Mouse (Mus musculus) heart, embryonic 14.5 days (tissue): ENCODE data around the gene Tubg2. TPM values are rescaled to one million over a fixed set of nuclear protein-coding genes. Genes with fewer than 3 reads are reported as not detected.
A peak's percentile ranks its signal among the peaks of the same experiment; 100 is the strongest.

Experiments
- ATAC-seq: fragments of 200-750 bp; cut with Nextera tagmentation; 2 replicates; pipeline ENCODE4 v1.8.0; 2017; ENCODE audit warnings: low read depth, moderate TSS enrichment; ENCODE audit not compliant: insufficient number of reproducible peaks, insufficient read depth, low FRiP score
- H3K27ac ChIP-seq, 2 experiments: fragments of 200-500 bp in 1 of 2; fragments of 300-500 bp in 1 of 2; sonication (generic) in 1 of 2; replicated peaks in 1 of 2; 2 replicates each; pipeline ENCODE4 v1.5.1; 2012 to 2014; ENCODE audit warnings: low read depth in 2 of 2, low read length in 2 of 2, control low read depth in 1 of 2, mild to moderate bottlenecking in 1 of 2, mixed read lengths in 1 of 2; ENCODE audit not compliant: control insufficient read depth in 1 of 2, insufficient read depth in 1 of 2
- H3K27me3 ChIP-seq: fragments of 300-500 bp; sonication (generic); 2 replicates; pipeline ENCODE4 v1.6.1; 2014; ENCODE audit warnings: mild to moderate bottlenecking, low read length, control low read depth; ENCODE audit not compliant: control insufficient read depth, insufficient read depth
- H3K36me3 ChIP-seq: fragments of 300-500 bp; sonication (generic); 2 replicates; pipeline ENCODE4 v1.6.1; 2014; ENCODE audit warnings: mild to moderate bottlenecking, control low read depth, low read length, mixed read lengths; ENCODE audit not compliant: control insufficient read depth, insufficient read depth
- H3K4me1 ChIP-seq, 2 experiments: fragments of 200-500 bp in 1 of 2; fragments of 300-500 bp in 1 of 2; sonication (generic) in 1 of 2; 2 replicates each; pipeline ENCODE4 v1.6.1; 2012 to 2014; ENCODE audit warnings: low read length in 2 of 2, control low read depth in 1 of 2, mixed read lengths in 1 of 2; ENCODE audit not compliant: control insufficient read depth in 2 of 2, insufficient read depth in 2 of 2
- H3K4me2 ChIP-seq: fragments of 300-500 bp; sonication (generic); 2 replicates; pipeline ENCODE4 v1.6.1; 2014; ENCODE audit warnings: mild to moderate bottlenecking, low read length
- H3K4me3 ChIP-seq, 2 experiments: fragments of 200-500 bp in 1 of 2; fragments of 300-500 bp in 1 of 2; sonication (generic) in 1 of 2; 2 replicates each; pipeline ENCODE4 v1.5.1; 2012 to 2014; ENCODE audit warnings: low read length in 2 of 2, mild to moderate bottlenecking in 2 of 2, control low read depth in 1 of 2, low read depth in 1 of 2, moderate library complexity in 1 of 2; ENCODE audit not compliant: control insufficient read depth in 1 of 2, insufficient read depth in 1 of 2
- H3K9ac ChIP-seq: fragments of 300-500 bp; sonication (generic); 2 replicates; pipeline ENCODE4 v1.6.1; 2014; ENCODE audit warnings: mild to moderate bottlenecking, low read length
- H3K9me3 ChIP-seq: fragments of 300-500 bp; sonication (generic); 2 replicates; pipeline ENCODE4 v1.6.1; 2016; ENCODE audit warnings: low read length, control low read depth; ENCODE audit not compliant: control insufficient read depth
- WGBS: fragments of 180-500 bp; shearing (Covaris S2); extraction: QIAGEN DNeasy Blood & Tissue Kit; methylation state at CpG from one replicate; pipeline ENCODE4 v1.1.7; 2014; 5-methylcytosine and 5-hydroxymethylcytosine counted together
- polyA plus RNA-seq: library from polyadenylated mRNA; unstranded; fragments of >200 nt; fragmentation: Nextera tagmentation; extraction: Ambion mirVana; gene quantifications from 2 replicates; pipeline ENCODE4 v1.2.1, GENCODE M21; 2014

The Tubg2 gene
- polyA plus RNA-seq, 1 experiment from 2014 or later, result 4.1 TPM

DNA sequence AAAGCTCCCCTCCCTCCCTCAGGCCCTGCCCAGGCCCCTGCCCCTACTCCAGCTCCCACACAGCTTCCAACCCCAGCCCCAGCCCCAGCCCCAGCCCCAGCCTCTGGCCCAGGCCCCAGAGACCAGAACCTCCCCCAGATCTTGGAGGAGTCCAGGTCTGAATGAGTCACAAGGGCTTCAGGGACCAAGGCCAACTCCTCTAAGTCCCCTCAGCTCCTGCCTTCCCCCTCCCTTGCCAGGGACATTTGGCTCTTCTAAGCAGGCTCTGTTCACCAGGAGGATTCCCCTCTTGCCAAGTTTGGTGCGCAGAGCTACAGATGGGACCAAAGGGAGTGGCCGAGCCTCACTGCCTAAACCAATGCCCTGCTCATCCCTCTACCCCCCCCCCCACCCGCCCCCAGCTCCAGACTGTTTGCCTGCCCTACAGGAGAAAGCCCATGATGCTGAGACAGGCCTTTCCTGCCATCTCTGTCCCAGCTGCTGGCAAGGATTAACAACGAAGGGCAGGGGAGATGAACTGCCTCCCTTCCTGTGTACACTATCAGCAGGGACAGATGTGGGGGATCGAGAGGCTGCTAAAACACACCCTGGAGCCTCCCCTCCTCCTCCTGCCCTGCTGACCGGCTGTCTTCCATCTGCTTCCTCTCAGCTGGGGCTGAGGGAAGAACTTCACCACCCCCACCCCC lies 33.9 kb downstream of the Tubg2 start:
- Histone ChIP-seq H3K4me1 (peaks cover 30 to 43% of the 10 kb centered on the region in 2 experiments), H3K36me3 (peaks cover 10% of the 10 kb centered on the region), H3K9ac (peak overlapping the region; percentile 2; the same call in 1 of the 2 replicates), H3K4me3 (no peak overlapping the region), H3K9me3 (no peaks in the 10 kb centered on the region), H3K4me2 (no peak overlapping the region), H3K27me3 (no peaks in the 10 kb centered on the region), H3K27ac (peak overlapping the region; percentile 45 to 66)
- ATAC-seq, result peak; percentile 65
- 13% methylated on average over 6 of the region's 6 CpGs for WGBS

DNA sequence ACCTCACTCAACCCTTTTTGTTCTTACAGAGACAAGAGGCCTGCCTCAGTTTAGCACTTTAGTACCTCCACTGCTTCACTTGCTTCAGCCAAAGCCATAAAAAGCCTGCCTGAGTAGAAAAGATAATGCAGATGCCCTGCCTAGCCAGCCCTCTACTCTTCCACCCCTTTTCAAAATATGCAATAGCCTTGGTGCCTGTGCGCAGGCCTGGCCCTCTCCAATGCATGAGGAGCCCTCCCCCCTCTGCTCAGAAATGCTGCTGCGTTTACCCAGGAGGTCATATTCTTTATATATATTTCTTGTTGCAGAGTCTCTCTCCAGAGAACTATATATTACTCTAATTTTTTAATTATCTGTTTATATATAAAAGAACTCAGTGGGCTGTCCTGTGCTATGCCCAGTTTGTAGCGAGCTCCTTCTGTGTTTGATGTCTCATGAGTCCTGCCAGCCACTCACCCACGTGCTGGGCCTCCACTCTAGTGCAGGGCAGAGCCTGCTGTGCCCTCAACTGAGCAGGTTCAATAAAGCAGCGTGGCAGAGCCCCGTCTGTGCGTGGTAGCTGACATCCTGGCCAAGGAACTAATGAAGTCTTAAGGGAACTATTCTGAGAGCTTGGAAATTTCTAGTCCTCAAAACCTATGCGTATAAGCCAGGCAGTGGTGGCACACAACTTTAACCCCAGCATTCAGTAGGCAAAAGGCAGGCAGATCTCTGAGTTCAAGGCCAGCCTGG lies 34.6 kb downstream of the Tubg2 start:
- Histone ChIP-seq H3K4me2 (no peak overlapping the region), H3K9me3 (no peaks in the 10 kb centered on the region), H3K4me3 (no peak overlapping the region), H3K4me1 (peaks cover 30 to 48% of the 10 kb centered on the region in 2 experiments), H3K27me3 (no peaks in the 10 kb centered on the region), H3K9ac (peak overlapping the region; percentile 2; the same call in 1 of the 2 replicates), H3K27ac (peak overlapping the region; percentile 45 to 66), H3K36me3 (peaks cover 14% of the 10 kb centered on the region)
- no peak for ATAC-seq
- 51% methylated on average over 8 of the region's 8 CpGs for WGBS

DNA sequence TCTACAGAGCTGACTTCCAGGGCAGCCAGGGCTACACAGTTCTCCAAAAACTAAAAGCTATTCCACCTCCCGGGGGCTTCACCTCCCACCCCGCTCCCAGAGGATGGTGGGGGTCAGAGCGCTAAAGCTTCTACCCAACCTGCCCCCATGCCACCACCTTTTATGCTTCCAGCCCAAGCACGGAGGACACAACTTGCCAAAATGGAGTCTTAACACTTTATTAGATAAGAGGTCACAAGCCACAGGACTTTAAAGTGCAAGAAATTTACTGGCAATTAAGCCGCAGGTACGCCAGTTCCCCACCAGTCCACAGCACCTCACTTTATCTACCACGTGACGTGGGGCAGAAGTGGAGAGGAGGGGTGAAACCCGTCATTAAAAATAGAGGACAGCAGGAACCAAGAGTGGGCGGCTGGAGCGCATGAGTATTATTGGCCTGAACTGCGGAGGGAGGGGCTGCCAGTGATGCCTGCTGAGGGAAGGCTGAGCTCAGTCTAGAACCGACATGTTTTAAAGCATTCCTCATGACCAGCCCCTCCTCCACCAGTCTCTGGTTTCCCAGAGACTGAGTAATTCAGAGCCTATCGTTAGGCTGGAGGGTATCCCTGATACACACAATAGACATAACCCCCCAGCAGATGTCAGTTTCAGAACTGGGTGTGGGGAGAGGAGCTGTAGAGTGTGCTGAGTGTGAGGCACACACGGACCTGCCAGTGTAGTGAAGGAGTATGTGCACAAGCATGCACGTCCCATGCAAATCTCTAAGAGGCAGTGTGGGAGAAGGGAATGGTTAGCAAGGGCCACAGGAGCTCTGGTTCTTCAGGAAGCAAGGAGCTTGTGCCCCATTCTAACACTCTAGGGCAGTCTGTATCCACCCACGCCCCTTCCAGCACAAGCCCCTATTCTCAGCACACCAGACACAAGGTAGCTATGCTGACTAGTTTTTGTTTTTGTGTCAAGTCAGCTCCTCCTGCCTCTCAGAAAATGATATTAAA lies 35.5 kb downstream of the Tubg2 start:
- Histone ChIP-seq H3K4me3 (no peak overlapping the region), H3K9ac (no peak overlapping the region), H3K4me2 (no peak overlapping the region), H3K27me3 (no peaks in the 10 kb centered on the region), H3K36me3 (peaks cover 19% of the 10 kb centered on the region), H3K9me3 (no peaks in the 10 kb centered on the region), H3K27ac (peak overlapping the region in 1 of 2 experiments; percentile 45; a peak in 1 of 4 replicates), H3K4me1 (peaks cover 30 to 48% of the 10 kb centered on the region in 2 experiments)
- no peak for ATAC-seq
- WGBS, result 38% methylated on average over 17 of the region's 17 CpGs

DNA sequence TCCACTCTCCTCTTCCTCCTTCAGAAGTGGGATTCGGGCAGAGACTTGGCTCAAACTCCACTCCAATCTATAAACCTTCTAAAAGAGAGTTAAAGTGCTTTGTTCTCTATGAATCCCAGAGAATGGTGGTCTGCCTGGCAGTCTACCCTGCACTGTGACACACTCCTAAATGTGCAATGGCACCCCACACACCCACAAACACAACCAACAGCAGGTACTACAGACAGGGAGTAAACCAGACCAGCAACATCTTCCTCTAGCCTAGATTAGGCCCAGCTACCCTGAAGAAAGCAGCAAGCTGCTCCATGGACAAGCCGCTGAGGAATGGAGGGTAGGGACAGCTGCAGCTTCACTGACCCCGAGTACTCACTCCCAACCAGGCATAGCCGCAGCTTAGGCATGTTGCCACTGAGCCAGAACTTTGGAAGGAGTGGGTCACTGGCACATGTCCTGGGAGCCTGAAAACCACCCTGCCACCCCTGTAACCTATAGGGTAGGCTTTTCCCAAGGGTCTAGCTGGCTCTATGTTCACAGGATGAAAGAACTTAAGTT lies 36.3 kb downstream of the Tubg2 start:
- H3K4me2 ChIP-seq, result no peak overlapping the region
- H3K4me3 ChIP-seq, result no peak overlapping the region
- WGBS, result 79% methylated on average over 4 of the region's 4 CpGs
- no peak for ATAC-seq
- H3K27ac ChIP-seq, result no peak overlapping the region
- no peaks in the 10 kb centered on the region for H3K27me3 ChIP-seq
- peaks cover 30 to 48% of the 10 kb centered on the region in 2 experiments for H3K4me1 ChIP-seq
- H3K36me3 ChIP-seq, result peaks cover 27% of the 10 kb centered on the region
- H3K9ac ChIP-seq, result no peak overlapping the region
- H3K9me3 ChIP-seq, result no peaks in the 10 kb centered on the region

DNA sequence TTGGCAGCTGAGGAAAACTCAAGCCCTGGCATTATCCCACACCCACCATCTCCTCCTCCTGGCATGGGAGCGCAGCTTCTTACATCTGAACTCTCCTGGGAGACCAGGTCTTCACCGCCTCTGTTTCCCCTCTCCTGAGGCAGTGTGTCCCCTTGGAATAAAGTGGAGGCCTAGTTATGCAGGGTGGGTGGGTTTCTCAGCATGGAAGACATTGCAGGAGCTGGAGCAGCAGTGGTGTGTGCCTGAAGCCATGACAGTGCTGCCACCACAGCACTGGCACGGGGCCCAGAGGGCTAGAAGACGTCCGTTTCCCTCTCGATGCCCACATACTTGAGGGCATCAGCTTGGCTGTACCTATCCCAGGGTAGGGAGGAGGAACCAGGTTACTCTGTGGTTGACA lies 36.9 kb downstream of the Tubg2 start:
- 87% methylated on average over 6 of the region's 6 CpGs for WGBS
- Histone ChIP-seq H3K9me3 (no peaks in the 10 kb centered on the region), H3K36me3 (peaks cover 33% of the 10 kb centered on the region), H3K4me3 (no peak overlapping the region), H3K4me2 (no peak overlapping the region), H3K9ac (no peak overlapping the region), H3K4me1 (peaks cover 30 to 48% of the 10 kb centered on the region in 2 experiments), H3K27me3 (no peaks in the 10 kb centered on the region), H3K27ac (no peak overlapping the region)
- no peak for ATAC-seq

DNA sequence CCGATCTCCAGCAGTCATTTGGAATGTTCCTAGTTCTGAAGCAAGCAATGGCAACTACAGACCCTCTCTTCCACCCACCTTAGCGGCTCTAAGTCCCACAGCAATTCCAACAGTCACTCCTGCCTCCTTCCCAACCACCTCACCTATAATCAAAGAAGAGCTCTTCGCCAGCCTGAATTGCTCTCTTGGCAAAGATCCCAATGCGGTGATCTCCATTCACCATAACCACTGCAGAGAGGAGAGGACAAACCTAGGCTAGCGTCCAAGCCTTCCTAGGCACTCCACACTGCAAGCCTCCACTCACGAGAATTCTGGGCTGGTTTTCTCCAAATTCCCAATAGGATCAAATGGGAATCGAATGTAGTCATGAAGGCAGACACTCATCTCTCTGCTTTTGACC lies 37.4 kb downstream of the Tubg2 start:
- Histone ChIP-seq H3K36me3 (peaks cover 38% of the 10 kb centered on the region), H3K4me1 (peaks cover 30 to 48% of the 10 kb centered on the region in 2 experiments), H3K9me3 (no peaks in the 10 kb centered on the region), H3K27me3 (no peaks in the 10 kb centered on the region), H3K4me2 (no peak overlapping the region), H3K4me3 (no peak overlapping the region), H3K9ac (no peak overlapping the region), H3K27ac (no peak overlapping the region)
- 87% methylated on average over 7 of the region's 7 CpGs for WGBS
- no peak for ATAC-seq

DNA sequence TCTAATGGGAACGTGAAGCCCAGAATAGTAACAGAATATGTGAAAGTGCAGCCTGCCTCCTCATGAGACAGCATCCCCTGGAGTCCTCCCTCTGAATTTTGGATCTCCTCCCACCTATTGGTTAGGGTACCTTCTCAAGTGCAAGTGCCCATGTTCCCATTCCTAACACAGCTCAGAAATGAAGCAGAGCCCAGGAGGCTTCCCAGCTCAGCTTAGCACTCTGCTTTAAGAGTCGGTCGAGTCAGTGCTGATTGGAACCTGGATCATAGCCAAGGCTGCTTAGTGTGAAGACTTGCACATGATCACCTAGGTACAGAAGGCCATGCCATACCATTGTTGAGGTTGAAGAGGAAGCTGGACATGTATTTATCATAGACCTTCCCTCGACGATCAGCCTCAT lies 38.4 kb downstream of the Tubg2 start:
- ATAC-seq, result no peak
- 9% methylated on average over 5 of the region's 5 CpGs for WGBS
- Histone ChIP-seq H3K4me2 (peak overlapping the region; percentile 9; the same call in 1 of the 2 replicates), H3K4me1 (peaks cover 29 to 46% of the 10 kb centered on the region in 2 experiments), H3K9ac (no peak overlapping the region), H3K4me3 (no peak overlapping the region), H3K27ac (0 out of 4 replicates have a peak overlapping the region, but pooled peaks have one; percentile 9 to 25), H3K9me3 (no peaks in the 10 kb centered on the region), H3K36me3 (peaks cover 48% of the 10 kb centered on the region), H3K27me3 (no peaks in the 10 kb centered on the region)
